Mouse (Mus musculus) frontal cortex, postnatal 14 days (tissue): ENCODE results near the gene Olfr1532-ps1.
"Not testable (repeated sequence)": the region's sequence is repeated elsewhere in the genome, so short reads cannot be mapped to it uniquely, and the experiment has no call there.

Experiments
- DNase-seq, 2 experiments: peaks; one replicate each; pipeline ENCODE4 v3.0.0; 2022; ENCODE audit warnings: low spot score in 2 of 2

Gene Olfr1532-ps1

DNA sequence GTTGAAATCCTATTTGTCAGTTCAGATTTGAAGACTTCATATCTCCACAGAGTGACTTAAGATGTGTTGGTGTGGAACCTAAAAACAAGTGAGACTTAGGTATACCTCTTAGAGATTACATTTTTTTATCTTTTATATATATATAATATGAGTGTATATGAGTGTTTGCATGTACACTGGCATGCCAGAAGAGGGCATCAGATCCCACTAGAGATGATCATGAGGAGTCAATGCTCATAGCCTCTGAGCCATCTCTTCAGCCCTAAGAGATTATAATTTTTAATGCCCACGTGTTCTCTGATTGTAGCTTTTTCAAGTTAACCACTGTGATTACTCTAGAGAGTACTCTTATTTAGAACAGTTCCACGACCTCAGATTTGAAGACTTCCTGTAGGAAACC, at the start of gene Olfr1532-ps1:
Gene Olfr1532-ps1 (plus strand): TSS at position 326 of the 400 bp plus-strand sequence.
- DNase-seq, result no peak

GRCm38 (mm10) chr7:106862885-106863284, 44.9 kb upstream of the Olfr1532-ps1 start, which contains the start of gene Olfr704:
TSS of gene Olfr704 (plus strand) at chr7:106863185.
- DNase-seq, result no peak

GRCm38 (mm10) chr7:106876791-106877190, 31.0 kb upstream of the Olfr1532-ps1 start, which contains the start of gene Olfr705:
TSS of gene Olfr705 (minus strand) at chr7:106876891.
- no peak for DNase-seq

- no peak for DNase-seq
These were observed 19.7 kb upstream of the Olfr1532-ps1 start, which contains the start of gene Olfr706 for GRCm38 (mm10) chr7:106888062-106888461. TSS of gene Olfr706 (minus strand) at chr7:106888162.

DNA sequence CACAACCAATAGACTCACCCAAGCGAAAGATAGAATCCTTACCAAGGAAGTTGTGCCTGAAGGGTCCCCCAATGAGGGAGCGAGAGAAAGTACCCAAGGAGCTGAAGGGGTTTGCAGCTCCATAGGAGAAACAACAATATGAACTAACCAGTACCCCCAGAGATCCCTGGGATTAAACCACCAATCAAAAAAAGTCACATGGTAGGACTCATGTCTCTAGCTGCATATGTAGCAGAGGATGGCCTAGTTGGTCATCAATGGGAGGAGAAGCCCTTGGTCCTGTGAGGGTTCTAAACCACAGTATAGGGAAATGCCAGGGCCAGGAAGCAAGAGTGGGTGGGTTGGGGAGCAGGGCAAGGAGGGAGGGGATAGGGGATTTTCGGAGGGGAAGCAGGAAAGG, 6.7 kb upstream of the Olfr1532-ps1 start, which contains the start of gene Olfr707:
Gene Olfr707 (minus strand): TSS at position 101 of the 400 bp plus-strand sequence.
- DNase-seq, result not testable (repeated sequence)

- not testable (repeated sequence) for DNase-seq
These were observed 13.2 kb downstream of the Olfr1532-ps1 start for GRCm38 (mm10) chr7:106920961-106921360.

DNA sequence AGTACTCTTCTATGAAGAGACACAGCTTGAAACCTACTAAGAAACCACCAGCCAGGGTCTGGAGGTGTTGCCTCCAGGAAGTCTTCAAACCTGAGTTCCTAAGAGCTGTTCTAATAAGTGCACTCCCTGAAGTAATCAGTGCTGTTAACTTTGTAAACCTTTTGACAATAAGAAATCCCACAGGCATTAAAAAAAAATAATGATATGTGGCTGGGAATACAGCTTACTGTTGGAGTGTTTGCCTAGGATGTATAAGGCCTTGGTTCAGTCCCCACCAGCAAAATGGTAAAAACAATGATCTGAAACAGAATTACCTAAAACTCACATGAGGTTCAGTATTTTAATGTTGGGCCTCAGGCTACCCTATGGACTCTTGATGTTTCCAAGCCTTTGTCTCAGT, 24.3 kb downstream of the Olfr1532-ps1 start, which contains the start of gene Olfr709-ps1:
Gene Olfr709-ps1 (minus strand): TSS at position 101 of the 400 bp plus-strand sequence.
- no peak for DNase-seq

DNA sequence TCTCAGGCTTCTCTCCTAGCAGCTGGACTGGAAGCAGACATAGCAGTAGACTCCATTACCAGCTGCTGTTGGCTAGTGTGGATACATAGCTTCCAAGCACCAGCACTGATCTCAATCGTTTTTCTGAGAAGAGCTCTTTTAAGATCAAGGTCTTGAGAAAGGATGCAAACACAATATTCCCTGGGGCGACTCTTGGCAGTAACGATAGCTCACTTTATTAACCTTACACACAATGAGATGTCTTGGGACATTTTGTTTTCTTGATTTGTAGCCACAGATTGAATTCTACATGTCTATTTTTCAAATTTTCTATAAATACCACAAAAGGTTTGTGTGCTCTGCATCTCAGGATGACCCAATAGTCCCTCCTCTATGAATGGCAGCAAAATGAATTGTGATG, 40.4 kb downstream of the Olfr1532-ps1 start, which contains the start of gene Olfr710:
Gene Olfr710 (minus strand): TSS at position 101 of the 400 bp plus-strand sequence.
- no peak for DNase-seq

- DNase-seq, result no peak
These were observed 56.0 kb downstream of the Olfr1532-ps1 start, which contains the start of gene Olfr6 for GRCm38 (mm10) chr7:106963837-106964236. TSS of gene Olfr6 (minus strand) at chr7:106963937.
